Mouse (Mus musculus): ENCODE data around the gene Ttc23. TPM values are rescaled to one million over a fixed set of nuclear protein-coding genes. Genes with fewer than 3 reads are reported as not detected.

Ttc23 gene
- polyA plus RNA-seq, 1 experiment from 2014 or later: 14.4 TPM

- ATAC-seq (peak; percentile 95), DNase-seq (ENCODE audit: low spot score) (peak; percentile 91)
- peak within 1 kb of the TSS; percentile 99 for H3K4me2 ChIP-seq (replicated peaks; ENCODE audit: low read depth, low read length)
- no peaks in the 10 kb centered on the region for H3K36me3 ChIP-seq (ENCODE audit: insufficient read depth, low read length)
- no peaks in the 10 kb centered on the region for H3K9me3 ChIP-seq (ENCODE audit: low read length)
- 3% methylated on average over 37 of the region's 37 CpGs for WGBS
- no peaks in the 10 kb centered on the region for H3K4me1 ChIP-seq (ENCODE audit: insufficient read depth, low read depth, low read length)
- peak within 1 kb of the TSS; percentile 39 for H3K9ac ChIP-seq (replicated peaks; ENCODE audit: low read depth)
- peak; percentile 99 for TF ChIP-seq CTCF (IDR thresholded peaks at IDR 0.05)
- no peak for TF ChIP-seq EP300 (IDR thresholded peaks at IDR 0.05)
- H3K27me3 ChIP-seq (replicated peaks; ENCODE audit: insufficient read depth, low read length): no peaks in the 10 kb centered on the region
- H3K27ac ChIP-seq (ENCODE audit: low read length): peak within 1 kb of the TSS; percentile 64
- peak within 1 kb of the TSS; percentile 49 for H3K4me3 ChIP-seq (ENCODE audit: low read depth, low read length)
These were observed 112.4 kb downstream of the Ttc23 start, which contains the start of gene Synm for GRCm38 (mm10) chr7:67759629-67759995. TSS of gene Synm (minus strand) at chr7:67759742.

DNA sequence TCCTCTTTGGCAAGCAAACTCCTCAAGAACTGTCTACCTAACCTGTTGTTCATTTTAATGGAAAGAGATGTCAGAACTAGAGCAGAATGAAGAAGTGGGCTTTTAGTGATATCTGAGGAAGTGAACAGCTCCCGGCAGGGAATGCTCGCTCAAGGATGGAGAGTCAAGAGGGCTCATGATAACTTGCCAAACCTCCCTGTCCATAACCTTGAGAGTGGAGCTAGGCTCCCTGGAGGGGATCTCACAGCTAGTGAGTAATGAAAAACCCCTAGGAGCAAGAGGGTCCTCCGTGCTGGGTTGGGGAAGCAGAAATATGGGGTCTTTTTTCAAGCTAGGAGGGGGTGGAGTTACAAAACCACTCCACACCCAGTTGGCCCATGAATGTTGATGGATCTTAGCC is 116.4 kb downstream of the Ttc23 start:
- ATAC-seq (no peak), DNase-seq (ENCODE audit: low spot score) (no peak)
- no peaks in the 10 kb centered on the region for H3K4me1 ChIP-seq (ENCODE audit: insufficient read depth, low read depth, low read length)
- no peaks in the 10 kb centered on the region for H3K9me3 ChIP-seq (ENCODE audit: low read length)
- H3K4me2 ChIP-seq (replicated peaks; ENCODE audit: low read depth, low read length): no peak overlapping the region
- WGBS: 49% methylated on average over 3 of the region's 3 CpGs
- H3K36me3 ChIP-seq (ENCODE audit: insufficient read depth, low read length): no peaks in the 10 kb centered on the region
- no peak overlapping the region for H3K27ac ChIP-seq (ENCODE audit: low read length)
- TF ChIP-seq CTCF (IDR thresholded peaks at IDR 0.05) (no peak), EP300 (IDR thresholded peaks at IDR 0.05) (no peak)
- H3K4me3 ChIP-seq (ENCODE audit: low read depth, low read length): no peak overlapping the region
- H3K27me3 ChIP-seq (replicated peaks; ENCODE audit: insufficient read depth, low read length): no peaks in the 10 kb centered on the region
- H3K9ac ChIP-seq (replicated peaks; ENCODE audit: low read depth): no peak overlapping the region

DNA sequence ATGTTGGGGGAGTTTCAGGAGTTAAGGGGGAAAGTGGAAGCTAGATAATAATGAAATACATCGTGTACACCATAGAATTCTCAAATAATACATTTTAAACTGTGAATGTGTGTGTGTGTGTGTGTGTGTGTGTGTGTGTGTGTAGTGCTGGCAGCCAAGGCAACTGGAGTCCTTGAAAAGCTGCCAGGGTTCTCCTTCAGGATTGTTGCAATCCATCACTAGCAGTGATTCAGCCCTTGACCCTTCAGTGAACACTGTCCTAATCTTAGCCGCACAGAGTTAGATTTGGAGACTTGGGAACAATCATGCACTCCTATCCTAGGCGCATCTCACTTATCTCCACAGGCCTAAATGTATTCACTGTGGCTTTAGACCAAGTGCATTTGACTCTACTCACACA is 120.9 kb downstream of the Ttc23 start:
- Histone ChIP-seq H3K36me3 (ENCODE audit: insufficient read depth, low read length) (no peaks in the 10 kb centered on the region), H3K9me3 (ENCODE audit: low read length) (no peaks in the 10 kb centered on the region), H3K9ac (replicated peaks; ENCODE audit: low read depth) (no peak overlapping the region), H3K27ac (ENCODE audit: low read length) (no peak overlapping the region), H3K27me3 (replicated peaks; ENCODE audit: insufficient read depth, low read length) (no peaks in the 10 kb centered on the region), H3K4me3 (ENCODE audit: low read depth, low read length) (no peak overlapping the region), H3K4me1 (ENCODE audit: insufficient read depth, low read depth, low read length) (no peaks in the 10 kb centered on the region), H3K4me2 (replicated peaks; ENCODE audit: low read depth, low read length) (no peak overlapping the region)
- WGBS: 53% methylated on average over 3 of the region's 3 CpGs
- TF ChIP-seq EP300 (IDR thresholded peaks at IDR 0.05): 0 out of 2 replicates have a peak, but pooled peaks have one; percentile 22
- no peak for TF ChIP-seq CTCF (IDR thresholded peaks at IDR 0.05)
- DNase-seq (ENCODE audit: low spot score): peak; percentile 86
- peak; percentile 63 for ATAC-seq

GRCm38 (mm10) chr7:67769487-67769886 is 122.3 kb downstream of the Ttc23 start:
- H3K27me3 ChIP-seq (replicated peaks; ENCODE audit: insufficient read depth, low read length): no peaks in the 10 kb centered on the region
- ATAC-seq (no peak), DNase-seq (ENCODE audit: low spot score) (no peak)
- H3K36me3 ChIP-seq (ENCODE audit: insufficient read depth, low read length): no peaks in the 10 kb centered on the region
- no peak for TF ChIP-seq CTCF (IDR thresholded peaks at IDR 0.05)
- TF ChIP-seq EP300 (IDR thresholded peaks at IDR 0.05): no peak
- no peak overlapping the region for H3K27ac ChIP-seq (ENCODE audit: low read length)
- H3K9ac ChIP-seq (replicated peaks; ENCODE audit: low read depth): no peak overlapping the region
- no peaks in the 10 kb centered on the region for H3K9me3 ChIP-seq (ENCODE audit: low read length)
- WGBS: 90% methylated on average over 5 of the region's 5 CpGs
- H3K4me2 ChIP-seq (replicated peaks; ENCODE audit: low read depth, low read length): no peak overlapping the region
- no peak overlapping the region for H3K4me3 ChIP-seq (ENCODE audit: low read depth, low read length)
- H3K4me1 ChIP-seq (ENCODE audit: insufficient read depth, low read depth, low read length): no peaks in the 10 kb centered on the region

DNA sequence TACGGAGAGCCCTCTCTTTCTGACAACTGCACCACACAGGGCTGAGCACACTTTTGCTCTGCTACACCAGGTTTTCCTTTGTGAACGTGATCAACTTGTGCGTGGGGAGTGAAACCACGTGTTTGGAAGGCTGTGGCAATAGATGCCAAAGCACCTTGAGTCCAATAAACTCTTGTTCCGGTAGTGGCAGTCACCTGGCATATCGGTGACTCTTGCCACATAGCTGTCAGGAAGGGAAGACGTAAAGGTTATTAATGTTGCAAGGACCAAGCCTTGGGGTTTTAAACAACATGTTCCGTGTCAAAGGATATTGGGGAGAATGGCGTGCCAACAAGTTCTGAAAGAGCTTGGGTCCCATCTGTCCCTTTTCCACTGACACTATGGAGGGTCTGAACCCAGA is 125.0 kb downstream of the Ttc23 start:
- Histone ChIP-seq H3K9me3 (ENCODE audit: low read length) (no peaks in the 10 kb centered on the region), H3K27ac (ENCODE audit: low read length) (no peak overlapping the region), H3K4me3 (ENCODE audit: low read depth, low read length) (no peak overlapping the region), H3K9ac (replicated peaks; ENCODE audit: low read depth) (no peak overlapping the region), H3K27me3 (replicated peaks; ENCODE audit: insufficient read depth, low read length) (no peaks in the 10 kb centered on the region), H3K4me2 (replicated peaks; ENCODE audit: low read depth, low read length) (no peak overlapping the region), H3K4me1 (ENCODE audit: insufficient read depth, low read depth, low read length) (no peaks in the 10 kb centered on the region), H3K36me3 (ENCODE audit: insufficient read depth, low read length) (no peaks in the 10 kb centered on the region)
- TF ChIP-seq EP300 (IDR thresholded peaks at IDR 0.05): no peak
- TF ChIP-seq CTCF (IDR thresholded peaks at IDR 0.05): no peak
- ATAC-seq (no peak), DNase-seq (ENCODE audit: low spot score) (no peak)
- 82% methylated on average over 9 of the region's 9 CpGs for whole genome bisulfite sequencing

- peak; percentile 5 for DNase-seq (ENCODE audit: low spot score)
- H3K4me1 ChIP-seq (ENCODE audit: insufficient read depth, low read depth, low read length): no peaks in the 10 kb centered on the region
- TF ChIP-seq CTCF (IDR thresholded peaks at IDR 0.05) (no peak), EP300 (IDR thresholded peaks at IDR 0.05) (no peak)
- 14% methylated on average over 3 of the region's 3 CpGs for WGBS
- H3K4me3 ChIP-seq (ENCODE audit: low read depth, low read length): no peak overlapping the region
- no peak overlapping the region for H3K4me2 ChIP-seq (replicated peaks; ENCODE audit: low read depth, low read length)
- no peak for ATAC-seq
- H3K36me3 ChIP-seq (ENCODE audit: insufficient read depth, low read length): no peaks in the 10 kb centered on the region
- no peaks in the 10 kb centered on the region for H3K27me3 ChIP-seq (replicated peaks; ENCODE audit: insufficient read depth, low read length)
- no peak overlapping the region for H3K9ac ChIP-seq (replicated peaks; ENCODE audit: low read depth)
- no peaks in the 10 kb centered on the region for H3K9me3 ChIP-seq (ENCODE audit: low read length)
- no peak overlapping the region for H3K27ac ChIP-seq (ENCODE audit: low read length)
These were observed 128.4 kb downstream of the Ttc23 start for GRCm38 (mm10) chr7:67775623-67776022.
